Mouse (Mus musculus): ENCODE data around the gene Prkn.

DNA sequence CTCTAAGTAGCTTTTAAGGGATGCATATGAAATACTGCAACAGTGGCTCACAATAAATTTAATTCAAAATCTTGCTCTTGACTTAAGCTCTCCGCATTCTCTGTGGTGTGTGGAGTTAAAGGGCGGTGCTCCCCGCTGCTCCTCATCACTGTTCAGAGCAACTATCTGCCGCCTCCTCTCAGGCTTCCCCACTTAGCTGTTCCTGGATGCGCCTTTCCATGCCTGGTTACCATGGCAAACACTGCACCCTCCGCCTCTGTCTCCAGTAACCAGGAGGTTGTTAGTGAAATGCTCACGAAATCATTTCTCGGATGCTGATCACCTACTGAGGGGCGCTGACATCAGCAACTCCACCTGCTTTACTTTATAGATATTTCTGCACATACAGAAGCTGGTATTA, 1080.8 kb downstream of the Prkn start:
- TF ChIP-seq CTCF (IDR thresholded peaks at IDR 0.05) (no peak), EP300 (IDR thresholded peaks at IDR 0.05) (no peak)

All from lung, postnatal 0 days (tissue).